Mouse (Mus musculus) kidney, adult 8-10 months (tissue): ENCODE results near the gene Olfr145.

Experiments used
- DNase-seq, 2 experiments: peaks; one replicate each; pipeline ENCODE4 v3.0.0; 2022

Gene Olfr145

DNA sequence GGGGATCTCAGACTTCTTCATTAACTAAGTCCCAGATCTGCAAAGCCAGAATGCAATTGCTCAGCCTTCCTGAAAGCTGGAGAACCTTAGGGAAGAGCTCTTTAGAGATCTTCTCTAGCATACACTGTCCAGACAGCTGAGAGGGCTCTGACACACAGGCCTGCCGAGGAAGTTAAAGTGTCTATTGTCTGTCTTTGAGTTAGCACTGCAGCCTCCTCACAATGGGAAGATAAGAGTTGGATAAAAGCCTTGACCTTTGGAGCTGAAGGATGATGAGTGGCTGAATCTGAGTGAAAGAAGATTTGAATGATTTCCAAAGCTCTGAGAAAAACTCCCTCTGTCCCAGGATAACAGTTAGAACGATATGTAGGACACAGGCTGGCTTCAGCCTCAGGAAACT is at the start of gene Olfr145:
Gene Olfr145, plus strand, starts transcription at position 64 of the 400 bp plus-strand sequence.
- DNase-seq, result no peak

DNA sequence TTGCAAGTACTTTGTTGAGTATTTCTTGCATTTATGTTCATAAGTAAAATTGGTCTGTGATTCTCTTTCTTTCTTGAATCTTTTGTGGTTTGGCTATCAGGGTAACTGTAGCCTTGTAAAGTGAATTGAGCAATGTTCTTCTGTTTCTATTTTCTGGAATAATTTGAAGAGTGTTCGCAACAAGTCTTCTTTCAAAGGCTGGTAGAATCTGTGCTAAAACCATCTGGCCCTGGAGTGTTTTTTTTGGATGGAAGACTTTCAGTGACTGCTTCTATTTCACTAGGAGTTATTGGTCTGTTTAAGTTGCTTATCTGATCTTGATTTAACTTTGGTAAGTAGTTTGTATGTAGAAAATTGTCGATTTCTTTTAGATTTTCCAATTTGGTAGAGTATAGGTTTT is 47.3 kb upstream of the Olfr145 start:
- no peak for DNase-seq

DNA sequence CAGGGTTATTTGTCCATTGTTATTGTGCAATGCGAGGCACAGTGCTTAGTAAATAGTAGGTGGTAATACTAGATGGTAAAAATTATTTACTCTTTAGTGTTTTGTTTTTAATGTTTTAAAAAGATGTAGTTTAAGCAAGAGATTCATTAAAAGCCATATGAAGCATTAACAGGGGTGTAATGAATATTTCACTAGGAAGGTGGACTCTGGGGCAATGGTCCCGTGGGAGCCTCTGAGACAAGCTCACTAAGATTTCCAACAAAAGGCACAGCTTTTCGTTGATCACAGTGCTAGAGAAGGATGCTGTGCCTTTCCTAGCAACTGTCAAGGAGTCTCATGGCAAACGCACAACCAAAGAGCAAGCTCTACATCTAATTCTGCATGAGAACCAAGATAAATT is 42.6 kb upstream of the Olfr145 start, which contains the start of gene Olfr877:
Gene Olfr877, plus strand, starts transcription at position 301 of the 400 bp plus-strand sequence.
- DNase-seq, result no peak

DNA sequence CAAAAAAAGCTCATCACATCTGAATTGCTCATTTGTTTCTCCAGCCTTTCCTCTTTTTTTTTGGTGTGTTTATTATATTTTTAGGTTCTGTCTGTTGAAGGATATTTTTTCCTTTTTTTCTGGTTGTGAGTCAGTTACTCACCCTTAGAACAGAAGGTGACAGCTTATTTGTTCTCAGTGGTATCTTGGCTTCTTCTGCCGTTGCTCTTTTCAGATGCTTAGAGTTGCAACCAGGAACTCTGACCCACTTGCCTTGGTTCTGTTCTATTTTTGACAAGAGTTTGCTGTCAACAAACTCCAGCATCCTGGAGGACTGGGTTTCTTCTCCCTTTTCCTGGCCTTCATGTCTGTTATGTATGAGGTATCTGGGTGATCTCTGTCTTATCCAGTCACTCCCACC is 33.2 kb upstream of the Olfr145 start:
- DNase-seq, result no peak

DNA sequence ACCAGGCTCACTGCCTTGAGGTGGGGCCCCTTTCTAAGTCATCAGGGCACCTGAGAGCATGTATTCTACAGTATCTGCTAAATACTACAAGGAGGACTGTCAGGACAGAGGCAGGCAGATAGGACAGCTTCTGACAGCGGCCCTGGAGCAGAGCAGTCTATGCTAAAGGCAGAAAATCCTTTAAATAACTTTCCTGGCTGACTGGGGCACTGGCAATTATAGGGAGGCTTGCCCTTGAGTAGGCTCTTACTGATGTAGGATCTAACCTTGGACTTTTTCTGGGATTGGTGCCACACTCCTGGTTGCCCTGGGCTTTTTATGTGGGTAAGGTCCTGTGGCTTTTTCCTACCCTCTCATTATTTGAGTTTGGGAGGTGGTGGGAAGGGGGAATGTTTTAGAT is 26.3 kb upstream of the Olfr145 start:
- no peak for DNase-seq

DNA sequence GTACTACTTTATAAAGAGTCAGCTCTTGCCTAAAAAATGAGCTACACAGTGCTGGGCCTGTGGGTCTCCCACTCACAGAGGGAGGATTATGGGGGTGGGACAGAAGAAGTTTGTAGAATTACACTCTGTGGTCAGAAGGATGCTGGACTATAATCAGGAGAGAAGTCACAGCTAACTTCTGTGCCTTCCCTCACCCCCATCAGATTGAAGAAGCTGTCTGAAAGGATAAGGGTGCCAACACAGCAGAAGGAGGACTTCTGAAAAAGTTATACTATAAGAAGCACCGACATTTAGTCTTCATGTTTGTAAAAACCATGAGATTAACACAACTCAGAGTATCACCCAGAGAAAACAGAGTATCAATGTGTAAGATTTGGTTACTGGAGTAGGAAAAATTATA is 25.4 kb upstream of the Olfr145 start:
- no peak for DNase-seq

DNA sequence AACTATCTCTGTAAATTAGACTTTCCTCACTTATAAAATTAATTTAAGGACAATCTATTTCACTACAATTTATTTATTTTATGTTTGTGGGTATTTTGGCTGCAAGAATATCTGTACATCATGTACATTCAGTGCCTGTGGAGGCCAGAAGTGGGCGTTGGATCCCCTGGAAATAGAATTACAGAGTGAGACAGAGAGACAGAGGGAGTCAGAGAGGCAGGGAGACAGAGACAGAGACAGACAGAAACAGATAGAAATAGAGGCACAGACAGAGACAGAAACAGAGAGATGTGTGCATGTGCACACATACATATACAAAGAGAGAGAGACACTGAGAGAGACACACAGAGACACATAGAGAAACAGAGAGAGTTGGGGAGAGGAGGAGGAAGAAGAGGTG is 25.0 kb upstream of the Olfr145 start:
- DNase-seq, result no peak

DNA sequence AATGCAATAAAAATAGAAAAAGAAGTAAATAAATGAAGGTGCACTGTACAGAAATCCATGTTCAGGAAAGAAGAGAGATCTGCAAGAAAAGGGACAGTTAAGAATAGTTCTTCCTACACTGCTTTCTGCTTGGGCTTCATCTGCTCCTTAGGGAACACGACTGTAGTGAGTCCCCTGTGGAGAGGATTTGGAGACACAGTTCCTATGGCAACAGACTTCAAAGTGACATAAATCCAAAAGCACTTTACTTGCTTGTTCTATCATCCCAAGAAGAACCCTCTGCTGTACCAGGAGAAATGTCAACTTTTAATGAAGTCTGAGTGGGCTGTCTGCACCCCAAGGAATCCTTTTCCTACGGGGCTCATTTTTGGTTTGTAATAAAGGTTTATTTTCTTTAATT is 5.6 kb upstream of the Olfr145 start:
- no peak for DNase-seq

DNA sequence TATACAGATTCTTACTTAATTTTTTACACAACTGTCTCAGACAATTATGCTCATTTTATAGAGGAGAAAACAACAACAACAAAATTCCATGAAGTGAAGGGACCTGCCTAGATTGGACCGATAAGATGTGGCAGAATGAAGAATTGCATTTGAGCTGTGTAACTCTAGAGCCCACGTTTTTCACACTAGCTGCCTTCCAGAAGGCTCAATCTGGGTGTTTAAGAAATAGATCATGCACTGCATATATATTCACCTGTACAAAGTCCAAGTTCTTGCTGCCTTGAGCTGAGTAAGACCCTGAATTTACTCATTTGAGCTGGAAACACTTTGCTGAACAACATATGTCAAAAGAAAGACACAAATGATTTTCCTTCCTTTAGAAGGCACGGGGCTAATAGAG is 9.0 kb downstream of the Olfr145 start:
- no peak for DNase-seq

DNA sequence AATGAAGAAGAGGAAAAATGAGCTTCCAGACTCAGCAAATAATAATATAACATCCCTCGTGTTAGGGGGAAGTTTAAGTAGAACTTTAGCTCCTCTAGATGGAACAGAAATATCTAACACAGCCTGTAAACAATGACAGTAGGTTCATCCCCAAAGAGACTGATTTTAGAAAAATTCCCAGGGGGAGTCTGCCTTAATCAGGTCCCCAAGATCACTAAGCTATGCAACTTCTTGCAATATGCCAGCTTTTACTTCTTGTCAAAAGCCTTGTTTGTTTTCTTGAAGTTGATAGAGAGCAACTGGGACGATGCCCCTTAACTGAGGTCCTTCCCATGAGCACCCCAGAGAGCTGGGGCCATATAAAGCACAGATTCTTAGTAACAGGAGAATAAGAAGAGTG is 21.0 kb downstream of the Olfr145 start, which contains the start of gene Olfr878:
Gene Olfr878, plus strand, starts transcription at position 301 of the 400 bp plus-strand sequence.
- no peak for DNase-seq

DNA sequence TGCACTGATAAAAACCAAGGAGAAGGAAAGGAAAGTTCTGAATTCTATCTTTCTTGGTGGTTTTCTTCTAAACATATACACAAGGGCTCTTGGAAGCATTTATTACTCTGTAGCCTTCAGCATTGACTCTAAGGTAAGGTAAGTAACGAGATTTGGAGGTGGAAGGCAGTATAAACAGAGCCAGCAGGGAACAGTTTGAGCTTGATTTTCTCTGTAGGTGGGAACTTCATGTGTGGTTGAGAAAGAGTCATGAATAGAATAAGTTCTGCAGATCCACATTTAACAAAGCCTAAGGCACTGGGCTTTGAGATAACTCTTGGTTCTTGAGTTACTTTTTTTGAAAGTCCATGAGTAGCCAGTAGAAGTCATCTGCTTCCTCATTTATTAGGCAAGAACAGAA is 21.5 kb downstream of the Olfr145 start:
- no peak for DNase-seq

DNA sequence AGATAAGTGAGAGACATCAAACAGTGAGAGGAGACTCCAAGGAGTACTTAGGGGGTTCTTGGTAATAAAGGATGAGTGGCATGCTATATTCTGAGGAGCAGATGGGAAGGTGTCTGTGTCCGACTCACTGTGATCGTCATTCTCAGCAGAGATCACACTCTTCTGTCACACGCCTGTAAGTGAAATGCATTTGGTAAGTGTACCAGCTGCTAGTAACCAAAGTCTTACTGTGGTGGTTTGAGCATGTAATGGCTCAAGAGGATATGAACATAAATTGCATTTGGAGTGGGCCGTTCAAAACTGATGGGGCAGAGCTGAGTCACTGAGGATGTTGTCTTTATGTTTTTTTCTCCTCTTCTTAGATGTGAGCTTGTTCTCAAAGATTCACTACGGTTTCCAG is 27.7 kb downstream of the Olfr145 start:
- DNase-seq, result no peak

DNA sequence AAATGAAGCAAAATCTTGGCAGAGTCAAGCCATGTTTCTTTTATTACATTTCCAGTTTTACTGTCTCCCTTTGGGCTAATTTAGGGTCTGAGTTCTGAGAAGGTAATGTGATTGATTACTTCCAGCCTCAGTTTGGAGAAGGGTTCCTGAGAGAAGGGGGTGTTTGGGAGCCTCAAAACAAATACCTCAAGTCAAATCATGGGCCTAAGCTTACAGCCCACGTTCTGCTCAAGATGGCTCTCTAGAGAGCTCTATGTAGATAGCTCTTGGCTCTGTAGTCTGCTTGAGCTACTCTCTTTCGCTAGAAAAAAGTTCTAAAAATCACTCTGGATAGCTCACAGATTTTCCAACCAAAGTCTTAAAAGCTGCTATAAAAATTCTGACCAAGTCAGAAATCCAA is 28.9 kb downstream of the Olfr145 start:
- no peak for DNase-seq

DNA sequence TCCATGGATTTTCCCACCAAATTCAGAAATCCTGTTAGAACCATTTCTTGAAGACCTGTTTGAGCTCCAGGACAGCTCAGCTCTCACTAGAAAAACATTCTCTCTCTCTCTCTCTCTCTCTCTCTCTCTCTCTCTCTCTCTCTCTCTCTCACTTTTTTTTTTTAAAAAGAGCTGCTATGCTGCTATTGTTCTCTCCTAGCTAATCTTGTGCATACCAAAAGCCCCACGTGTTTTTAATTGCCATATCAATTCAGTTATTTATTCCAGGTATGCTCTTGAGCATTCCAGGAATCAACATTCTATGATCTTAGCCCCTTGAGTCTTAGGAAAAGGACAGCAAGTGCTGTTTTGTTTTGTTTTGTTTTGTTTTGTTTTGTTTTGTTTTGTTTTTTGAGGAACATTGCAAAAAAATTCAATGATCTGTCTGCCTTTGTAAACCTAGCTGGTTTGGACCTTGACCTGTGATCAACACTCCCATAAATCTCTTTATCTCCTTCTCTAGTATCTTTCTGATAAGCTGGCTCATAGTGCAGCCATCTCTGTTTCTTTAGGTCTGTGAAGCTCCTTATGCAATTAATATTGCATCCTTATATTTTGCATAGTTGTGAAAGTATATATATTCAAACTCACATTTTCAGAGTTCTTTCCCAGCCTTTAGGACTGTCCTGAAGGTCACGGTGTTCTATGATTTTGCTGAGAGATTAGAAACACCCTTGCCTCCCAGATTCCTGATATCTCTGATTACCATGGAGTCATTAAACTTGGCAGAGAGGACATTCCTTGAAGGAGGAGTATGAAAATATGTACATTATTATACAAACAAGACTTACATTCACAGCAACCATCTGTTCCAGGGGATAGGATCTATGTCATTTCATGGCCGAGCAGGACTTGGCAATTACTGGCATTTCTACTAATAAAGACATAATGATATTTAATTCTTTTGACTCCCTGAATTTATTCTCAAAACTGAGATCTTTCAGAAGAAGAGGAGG is 29.8 kb downstream of the Olfr145 start:
- no peak for DNase-seq

DNA sequence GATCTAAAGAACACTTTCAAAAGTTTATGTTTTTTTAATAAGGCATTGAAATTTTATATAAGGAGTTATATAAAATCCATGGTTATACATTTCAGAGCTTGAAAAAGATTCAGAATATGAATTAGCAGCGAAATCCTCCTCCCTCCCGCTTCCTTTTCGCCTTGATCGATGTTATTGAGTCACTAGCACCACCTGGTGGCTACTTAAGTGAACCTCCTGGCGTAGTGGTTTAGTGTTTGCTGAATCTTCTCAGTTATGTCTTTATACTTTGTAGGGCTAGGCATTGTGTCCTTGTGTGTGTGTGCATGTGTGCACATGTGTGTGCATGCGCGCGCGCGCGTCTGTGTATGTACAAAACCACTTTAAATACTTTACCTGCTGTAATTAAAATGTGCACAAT is 36.0 kb downstream of the Olfr145 start:
- DNase-seq, result peak; percentile 13 to 51

DNA sequence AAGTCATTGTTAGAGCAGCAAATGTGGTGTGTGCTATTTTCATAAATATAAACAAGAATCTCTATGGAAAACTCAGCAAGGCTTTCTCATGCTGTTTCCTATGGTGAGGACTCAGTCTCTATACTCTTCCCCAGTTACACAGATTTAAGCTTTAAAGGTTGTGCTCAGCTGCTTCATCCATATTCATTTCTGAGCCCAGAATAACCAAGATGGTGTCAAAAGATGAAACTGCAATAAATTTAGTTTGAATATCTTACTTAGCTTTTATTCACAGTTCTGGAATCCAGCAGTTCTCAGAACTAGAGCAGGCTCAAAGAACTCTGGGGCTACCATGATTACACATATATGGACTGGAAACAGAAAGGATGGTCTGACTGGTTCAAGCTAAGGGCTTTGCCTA is 37.6 kb downstream of the Olfr145 start:
- no peak for DNase-seq

DNA sequence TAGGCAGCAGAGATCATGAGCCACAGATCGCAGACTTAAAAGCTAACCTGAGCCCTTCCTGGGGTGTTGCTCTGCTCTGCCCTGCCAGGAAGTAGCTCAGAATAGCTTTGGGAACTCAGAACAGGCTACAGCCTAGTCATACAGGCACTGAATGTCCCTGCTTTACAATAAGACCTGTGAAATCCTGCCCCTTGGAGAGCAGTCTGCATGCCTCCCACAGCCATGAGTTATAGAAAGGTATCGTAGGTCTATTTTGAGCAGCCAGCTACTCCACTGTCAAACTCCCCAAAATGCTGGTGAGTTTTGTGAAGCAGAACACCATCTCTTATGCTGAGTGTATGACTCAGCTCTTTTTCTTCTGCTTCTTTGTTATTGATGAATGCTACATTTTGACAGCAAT is 44.6 kb downstream of the Olfr145 start:
- DNase-seq, result no peak
